Mouse (Mus musculus) liver, embryonic 16.5 days (tissue): ENCODE data around the gene Card10. TPM values are rescaled to one million over a fixed set of nuclear protein-coding genes. Genes with fewer than 3 reads are reported as not detected.

Source experiments
- ATAC-seq: fragments of 200-750 bp; cut with Nextera tagmentation; 2 replicates; pipeline ENCODE4 v1.8.0; 2017; ENCODE audit warnings: low read depth, mild to moderate bottlenecking, moderate number of reproducible peaks, moderate library complexity
- H3K27ac ChIP-seq: fragments of 300-500 bp; sonication (generic); 2 replicates; pipeline ENCODE4 v1.5.1; 2014; ENCODE audit warnings: mild to moderate bottlenecking, low read length
- H3K27me3 ChIP-seq: fragments of 300-500 bp; sonication (generic); 2 replicates; pipeline ENCODE4 v1.6.1; 2014; ENCODE audit warnings: low read depth, low read length, mixed read lengths; ENCODE audit not compliant: control insufficient read depth, insufficient read depth
- H3K36me3 ChIP-seq: fragments of 300-500 bp; sonication (generic); 2 replicates; pipeline ENCODE4 v1.6.1; 2014; ENCODE audit warnings: mild to moderate bottlenecking; ENCODE audit not compliant: control insufficient read depth, insufficient read depth
- H3K4me1 ChIP-seq: fragments of 300-500 bp; sonication (generic); 2 replicates; pipeline ENCODE4 v1.6.1; 2014; ENCODE audit warnings: low read depth, low read length, mixed read lengths; ENCODE audit not compliant: control insufficient read depth
- H3K4me2 ChIP-seq: fragments of 300-500 bp; sonication (generic); 2 replicates; pipeline ENCODE4 v1.6.1; 2014; ENCODE audit warnings: low read depth, low read length, mixed read lengths
- H3K4me3 ChIP-seq: fragments of 300-500 bp; sonication (generic); 2 replicates; pipeline ENCODE4 v1.5.1; 2014; ENCODE audit warnings: low read depth, mild to moderate bottlenecking, low read length
- H3K9ac ChIP-seq: fragments of 300-500 bp; sonication (generic); 2 replicates; pipeline ENCODE4 v1.6.1; 2014; ENCODE audit warnings: low read depth, low read length
- H3K9me3 ChIP-seq: fragments of 300-500 bp; sonication (generic); replicated peaks from 2 replicates; pipeline ENCODE4 v1.6.1; 2016; ENCODE audit warnings: low read length; ENCODE audit not compliant: control insufficient read depth
- WGBS: fragments of 180-500 bp; shearing (Covaris S2); extraction: QIAGEN DNeasy Blood & Tissue Kit; methylation state at CpG from one replicate; pipeline ENCODE4 v1.1.7; 2014; ENCODE audit not compliant: insufficient replicate concordance; 5-methylcytosine and 5-hydroxymethylcytosine counted together
- polyA plus RNA-seq: library from polyadenylated mRNA; unstranded; fragments of >200 nt; fragmentation: Nextera tagmentation; extraction: Ambion mirVana; gene quantifications from 2 replicates; pipeline ENCODE4 v1.2.1, GENCODE M21; 2015

Gene Card10
- polyA plus RNA-seq, 1 experiment from 2014 or later, result 2.1 TPM

DNA sequence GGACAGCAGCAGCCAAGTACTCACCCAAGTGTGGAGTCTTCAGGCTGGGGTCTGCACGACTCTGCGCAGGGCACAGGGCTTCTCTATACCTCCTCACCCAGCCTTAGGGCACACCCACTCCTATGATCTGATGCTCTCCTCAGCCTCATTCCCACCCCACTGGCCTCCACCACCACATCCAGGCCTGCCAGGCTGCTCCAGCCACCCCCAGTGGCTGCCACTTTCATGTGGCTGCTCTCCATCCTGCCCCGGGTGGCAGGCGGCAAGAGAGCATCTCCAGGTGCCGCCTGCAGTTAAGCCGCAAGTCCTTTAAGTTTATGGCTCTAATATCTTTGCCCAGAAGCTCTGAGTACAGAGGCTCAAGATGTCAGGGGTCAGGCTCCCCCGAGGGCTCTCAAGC, 76.1 kb downstream of the Card10 start:
- ATAC-seq, result no peak
- Histone ChIP-seq H3K27ac (no peak overlapping the region), H3K36me3 (no peaks in the 10 kb centered on the region), H3K4me1 (no peaks in the 10 kb centered on the region), H3K4me3 (no peak overlapping the region), H3K27me3 (peaks cover 8% of the 10 kb centered on the region), H3K9me3 (no peaks in the 10 kb centered on the region), H3K9ac (no peak overlapping the region), H3K4me2 (no peak overlapping the region)
- WGBS, result 50% methylated on average over 7 of the region's 7 CpGs

Other genes with a start within 250 kb of the Card10 start
- 108 and 121 TPM in 2 replicates for gene Rac2, start 230.3 kb downstream of the Card10 start, polyA plus RNA-seq
- gene Cyth4, start 206.0 kb downstream of the Card10 start, polyA plus RNA-seq, result 12.5 and 13.5 TPM in 2 replicates
- not detected in 2 replicates for gene Elfn2, start 84.3 kb downstream of the Card10 start, polyA plus RNA-seq
- gene Mfng, start 29.6 kb downstream of the Card10 start, polyA plus RNA-seq, result 4.5 and 5.4 TPM in 2 replicates
- 12.1 and 13.1 TPM in 2 replicates for gene Cdc42ep1, start 39.6 kb upstream of the Card10 start, polyA plus RNA-seq
- gene Lgals2, start 52.5 kb upstream of the Card10 start, polyA plus RNA-seq, result 9.1 and 15.8 TPM in 2 replicates
- gene Gga1, start 74.1 kb upstream of the Card10 start, polyA plus RNA-seq, result 18.6 and 19.6 TPM in 2 replicates
- 0.18 and 0.22 TPM in 2 replicates for gene Gm49510, start 96.6 kb upstream of the Card10 start, polyA plus RNA-seq
- 13.1 and 14.2 TPM in 2 replicates for gene Sh3bp1, start 96.7 kb upstream of the Card10 start, polyA plus RNA-seq
- gene Pdxp, start 110.9 kb upstream of the Card10 start, polyA plus RNA-seq, result 2.7 and 3.1 TPM in 2 replicates
- 295 and 318 TPM in 2 replicates for gene Lgals1, start 123.7 kb upstream of the Card10 start, polyA plus RNA-seq
- 24.0 and 25.1 TPM in 2 replicates for gene Nol12, start 131.9 kb upstream of the Card10 start, polyA plus RNA-seq
- 18.0 and 20.8 TPM in 2 replicates for gene Triobp, start 144.7 kb upstream of the Card10 start, polyA plus RNA-seq
- 134 and 136 TPM in 2 replicates for gene H1f0, start 225.4 kb upstream of the Card10 start, polyA plus RNA-seq
- gene Galr3, start 238.8 kb upstream of the Card10 start, polyA plus RNA-seq, result 0.20 TPM in 1 of 2 replicates, not detected in the other